Mouse (Mus musculus): ENCODE data around the gene Nr4a1. TPM values are rescaled to one million over a fixed set of nuclear protein-coding genes. Genes with fewer than 3 reads are reported as not detected.

The Nr4a1 gene
- total and polyA plus RNA-seq, 3 experiments = 0.04 TPM; not detected in 2

DNA sequence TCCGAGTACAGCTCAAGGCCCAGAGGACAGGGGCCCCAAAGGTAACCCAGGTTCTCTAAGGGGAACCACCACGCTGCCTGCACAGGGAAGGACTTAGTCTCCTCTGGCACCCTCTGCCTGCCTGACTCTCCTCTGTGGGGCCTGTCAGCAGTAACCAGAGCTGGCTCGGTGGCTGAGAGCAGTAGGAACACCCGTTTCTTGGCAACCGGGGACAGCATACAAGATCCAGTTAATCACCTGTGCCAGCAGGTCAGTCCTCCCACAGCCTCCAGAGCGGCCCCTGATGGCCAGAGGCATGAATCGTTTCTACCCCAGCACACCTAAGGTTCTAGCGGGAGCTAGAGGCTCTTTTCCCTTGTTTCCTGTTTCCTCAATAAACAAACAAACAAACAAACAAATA is 11.4 kb upstream of the Nr4a1 start:
- H3K36me3 ChIP-seq (replicated peaks) = no peaks in the 10 kb centered on the region
- ATAC-seq (ENCODE audit: extremely low read depth, insufficient number of reproducible peaks, low FRiP score, poor library complexity, severe bottlenecking) (no peak), DNase-seq (ENCODE audit: low spot score) (no peak)
- TF ChIP-seq GATA2 (IDR thresholded peaks at IDR 0.05; ENCODE audit: borderline replicate concordance, low read depth, low read length) (no peak), TAL1 (conservative IDR thresholded peaks at IDR 0.05; ENCODE audit: low read depth, low read length) (no peak), POLR2AphosphoS5 (IDR thresholded peaks at IDR 0.05; ENCODE audit: insufficient replicate concordance, low read depth, low read length) (no peak), GATA1 (IDR thresholded peaks at IDR 0.05; ENCODE audit: borderline replicate concordance, low read length) (no peak), CTCF (IDR thresholded peaks at IDR 0.05; ENCODE audit: low read depth, low read length) (no peak)
- H3K9me3 ChIP-seq (replicated peaks) = peaks cover 38% of the 10 kb centered on the region
- H3K4me3 ChIP-seq (ENCODE audit: low read depth, low read length) = no peak overlapping the region
- H3K27me3 ChIP-seq (ENCODE audit: insufficient read depth, low read length) = no peaks in the 10 kb centered on the region; the same call in 1 of the 2 replicates
- peaks cover 3% of the 10 kb centered on the region; the same call in 1 of the 2 replicates for H3K4me1 ChIP-seq (ENCODE audit: insufficient read depth, low read depth, low read length)

DNA sequence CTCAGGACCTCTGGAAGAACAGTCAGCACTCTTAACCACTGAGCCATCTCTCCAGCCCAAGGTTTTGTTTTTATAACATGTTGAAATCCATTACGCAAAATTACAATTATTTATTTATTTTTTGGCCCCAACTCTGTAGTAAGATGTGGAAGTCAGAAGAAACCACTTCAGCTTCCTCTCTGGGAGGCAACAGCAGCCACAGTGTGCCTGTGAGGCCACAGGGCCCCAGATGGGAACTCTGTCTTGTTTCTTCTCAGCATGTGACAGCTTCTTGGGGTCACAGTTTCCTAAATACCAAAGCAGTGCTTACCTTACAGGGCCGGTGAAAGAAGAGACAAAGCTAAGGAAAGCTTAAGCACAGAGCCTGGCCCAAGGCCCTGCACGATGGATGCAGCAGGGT is 10.1 kb upstream of the Nr4a1 start:
- no peak for ATAC-seq (ENCODE audit: extremely low read depth, insufficient number of reproducible peaks, low FRiP score, poor library complexity, severe bottlenecking)
- TF ChIP-seq GATA1 (IDR thresholded peaks at IDR 0.05; ENCODE audit: borderline replicate concordance, low read length) (no peak), TAL1 (conservative IDR thresholded peaks at IDR 0.05; ENCODE audit: low read depth, low read length) (no peak), CTCF (IDR thresholded peaks at IDR 0.05; ENCODE audit: low read depth, low read length) (no peak)
- Histone ChIP-seq H3K27me3 (ENCODE audit: insufficient read depth, low read length) (no peaks in the 10 kb centered on the region; the same call in 1 of the 2 replicates), H3K4me3 (ENCODE audit: low read depth, low read length) (no peak overlapping the region), H3K9me3 (replicated peaks) (peaks cover 35% of the 10 kb centered on the region), H3K4me1 (ENCODE audit: insufficient read depth, low read depth, low read length) (peaks cover 3% of the 10 kb centered on the region; the same call in 1 of the 2 replicates), H3K36me3 (replicated peaks) (no peaks in the 10 kb centered on the region)
- no peak for DNase-seq (ENCODE audit: low spot score)

DNA sequence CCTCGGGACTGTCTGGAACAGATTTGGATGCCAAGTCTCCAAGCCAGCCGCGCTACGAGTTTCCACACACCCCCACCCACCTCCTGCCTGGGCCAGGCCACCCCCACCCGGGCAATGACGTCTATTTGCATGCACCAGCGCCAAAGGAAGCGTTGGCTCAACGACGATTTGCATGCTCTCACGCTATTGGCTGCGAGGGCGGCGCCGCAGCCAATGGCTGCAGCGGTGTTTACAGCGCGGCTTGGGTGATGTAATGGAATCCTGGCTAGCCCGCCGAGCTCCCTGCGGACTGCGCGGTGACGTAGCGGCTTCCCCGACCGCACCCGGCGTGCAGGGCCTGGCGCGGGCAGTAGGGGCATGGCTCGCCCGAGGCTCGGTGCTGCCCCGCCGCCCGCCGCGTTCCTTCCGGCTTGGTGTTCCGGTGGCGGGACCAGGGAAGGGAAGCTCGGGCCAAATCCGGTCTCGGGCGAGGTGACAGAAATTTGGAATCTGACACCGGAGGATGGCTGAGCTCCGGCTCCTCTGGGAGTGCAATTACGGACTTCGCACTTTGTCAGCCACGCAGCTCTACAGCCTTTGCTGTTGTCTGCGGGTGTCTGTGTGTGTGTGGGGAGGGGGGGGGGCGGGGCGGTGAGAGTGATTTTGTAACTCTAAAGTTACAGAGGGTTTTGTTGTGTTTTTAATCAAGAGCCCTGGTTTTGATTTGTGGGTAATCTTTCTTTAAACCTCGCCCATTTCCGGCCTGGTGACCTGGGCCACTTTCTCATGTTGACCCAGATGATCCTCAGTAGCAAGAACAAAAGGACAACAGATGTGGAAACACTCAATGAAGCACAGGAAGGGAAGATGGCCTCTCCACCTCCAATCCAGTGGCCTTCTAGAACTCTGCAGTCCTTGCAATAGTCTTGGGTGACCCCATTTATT is 7.6 kb upstream of the Nr4a1 start:
- peak; percentile 98 for ATAC-seq (ENCODE audit: extremely low read depth, insufficient number of reproducible peaks, low FRiP score, poor library complexity, severe bottlenecking)
- Histone ChIP-seq H3K9me3 (replicated peaks) (peaks cover 36% of the 10 kb centered on the region), H3K4me3 (ENCODE audit: low read depth, low read length) (peak overlapping the region; percentile 62; the same call in 1 of the 2 replicates), H3K4me1 (ENCODE audit: insufficient read depth, low read depth, low read length) (peaks cover 3% of the 10 kb centered on the region; the same call in 1 of the 2 replicates), H3K36me3 (replicated peaks) (no peaks in the 10 kb centered on the region), H3K27me3 (ENCODE audit: insufficient read depth, low read length) (no peaks in the 10 kb centered on the region)
- DNase-seq (ENCODE audit: low spot score) = peak; percentile 80
- TF ChIP-seq POLR2AphosphoS5 (IDR thresholded peaks at IDR 0.05; ENCODE audit: insufficient replicate concordance, low read depth, low read length) (no peak), GATA2 (IDR thresholded peaks at IDR 0.05; ENCODE audit: borderline replicate concordance, low read depth, low read length) (no peak), CTCF (IDR thresholded peaks at IDR 0.05; ENCODE audit: low read depth, low read length) (no peak), TAL1 (conservative IDR thresholded peaks at IDR 0.05; ENCODE audit: low read depth, low read length) (no peak), GATA1 (IDR thresholded peaks at IDR 0.05; ENCODE audit: borderline replicate concordance, low read length) (no peak)

DNA sequence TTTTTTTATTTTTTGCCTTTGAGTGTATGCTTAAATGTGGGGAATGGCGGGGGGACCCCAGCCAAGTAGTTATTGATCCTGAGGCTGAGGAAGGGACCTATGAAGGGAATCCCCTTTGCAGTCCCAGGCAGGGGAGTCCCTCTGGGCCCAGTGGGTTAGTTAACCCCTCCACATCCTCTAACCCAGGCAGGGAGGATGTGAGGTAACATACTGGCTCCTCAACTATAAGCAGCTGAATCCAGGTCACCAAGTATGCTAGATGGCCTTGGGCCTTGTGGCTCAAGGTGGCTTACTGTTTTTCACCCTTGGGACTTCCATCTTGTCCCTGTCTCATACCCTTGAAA is 6.9 kb upstream of the Nr4a1 start:
- H3K4me3 ChIP-seq (ENCODE audit: low read depth, low read length) = no peak overlapping the region
- no peak for DNase-seq (ENCODE audit: low spot score)
- no peaks in the 10 kb centered on the region; the same call in 1 of the 2 replicates for H3K4me1 ChIP-seq (ENCODE audit: insufficient read depth, low read depth, low read length)

GRCm38 (mm10) chr15:101248029-101248710 is 5.9 kb upstream of the Nr4a1 start:
- no peaks in the 10 kb centered on the region; the same call in 1 of the 2 replicates for H3K4me1 ChIP-seq (ENCODE audit: insufficient read depth, low read depth, low read length)
- no peak for DNase-seq (ENCODE audit: low spot score)
- H3K27me3 ChIP-seq (ENCODE audit: insufficient read depth, low read length) = no peaks in the 10 kb centered on the region
- H3K36me3 ChIP-seq (replicated peaks) = no peaks in the 10 kb centered on the region
- no peak for TF ChIP-seq GATA1 (IDR thresholded peaks at IDR 0.05; ENCODE audit: borderline replicate concordance, low read length)
- no peak for TF ChIP-seq CTCF (IDR thresholded peaks at IDR 0.05; ENCODE audit: low read depth, low read length)
- TF ChIP-seq TAL1 (conservative IDR thresholded peaks at IDR 0.05; ENCODE audit: low read depth, low read length) = no peak
- no peak for TF ChIP-seq GATA2 (IDR thresholded peaks at IDR 0.05; ENCODE audit: borderline replicate concordance, low read depth, low read length)
- TF ChIP-seq POLR2AphosphoS5 (IDR thresholded peaks at IDR 0.05; ENCODE audit: insufficient replicate concordance, low read depth, low read length) = no peak
- ATAC-seq (ENCODE audit: extremely low read depth, insufficient number of reproducible peaks, low FRiP score, poor library complexity, severe bottlenecking) = no peak
- H3K4me3 ChIP-seq (ENCODE audit: low read depth, low read length) = no peak overlapping the region
- peaks cover 34% of the 10 kb centered on the region for H3K9me3 ChIP-seq (replicated peaks)

More for the DNA sequence above, 6.9 kb upstream of the Nr4a1 start:
- Histone ChIP-seq H3K36me3 (replicated peaks) (no peaks in the 10 kb centered on the region), H3K9me3 (replicated peaks) (peaks cover 36% of the 10 kb centered on the region), H3K27me3 (ENCODE audit: insufficient read depth, low read length) (no peaks in the 10 kb centered on the region)
- TF ChIP-seq TAL1 (conservative IDR thresholded peaks at IDR 0.05; ENCODE audit: low read depth, low read length) (no peak), CTCF (IDR thresholded peaks at IDR 0.05; ENCODE audit: low read depth, low read length) (no peak), POLR2AphosphoS5 (IDR thresholded peaks at IDR 0.05; ENCODE audit: insufficient replicate concordance, low read depth, low read length) (no peak), GATA1 (IDR thresholded peaks at IDR 0.05; ENCODE audit: borderline replicate concordance, low read length) (no peak), GATA2 (IDR thresholded peaks at IDR 0.05; ENCODE audit: borderline replicate concordance, low read depth, low read length) (no peak)
- no peak for ATAC-seq (ENCODE audit: extremely low read depth, insufficient number of reproducible peaks, low FRiP score, poor library complexity, severe bottlenecking)
